Mouse (Mus musculus) hindbrain, postnatal 0 days (tissue): ENCODE measurements around the gene Fam104a. TPM values are rescaled to one million over a fixed set of nuclear protein-coding genes. Genes with fewer than 3 reads are reported as not detected.

ENCODE experiments used
- ATAC-seq: fragments of 200-750 bp; cut with Nextera tagmentation; 2 replicates; pipeline ENCODE4 v1.8.0; 2017; ENCODE audit warnings: mild to moderate bottlenecking, moderate TSS enrichment, moderate library complexity
- DNase-seq: peaks from one replicate; pipeline ENCODE4 v3.0.0-alpha.2; 2015; ENCODE audit warnings: low spot score
- H3K27ac ChIP-seq: fragments of 300-500 bp; sonication (generic); 2 replicates; pipeline ENCODE4 v1.5.1; 2014; ENCODE audit warnings: mild to moderate bottlenecking
- H3K27me3 ChIP-seq: fragments of 300-500 bp; sonication (generic); 2 replicates; pipeline ENCODE4 v1.6.1; 2014; ENCODE audit warnings: low read length, mixed read lengths; ENCODE audit not compliant: insufficient read depth
- H3K36me3 ChIP-seq: fragments of 300-500 bp; sonication (generic); 2 replicates; pipeline ENCODE4 v1.6.1; 2014; ENCODE audit warnings: low read length, mixed read lengths; ENCODE audit not compliant: insufficient read depth
- H3K4me1 ChIP-seq: fragments of 300-500 bp; sonication (generic); 2 replicates; pipeline ENCODE4 v1.6.1; 2014; ENCODE audit warnings: antibody characterized with exemption, low read length, mixed read lengths; ENCODE audit not compliant: insufficient read depth
- H3K4me2 ChIP-seq: fragments of 300-500 bp; sonication (generic); 2 replicates; pipeline ENCODE4 v1.6.1; 2014; ENCODE audit warnings: low read depth, mild to moderate bottlenecking, low read length, moderate library complexity, mixed read lengths
- H3K4me3 ChIP-seq: fragments of 300-500 bp; sonication (generic); 2 replicates; pipeline ENCODE4 v1.5.1; 2014; ENCODE audit warnings: low read length
- H3K9ac ChIP-seq: fragments of 300-500 bp; sonication (generic); replicated peaks from 2 replicates; pipeline ENCODE4 v1.6.1; 2014; ENCODE audit warnings: mild to moderate bottlenecking, low read length, moderate library complexity, mixed read lengths
- H3K9me3 ChIP-seq: fragments of 300-500 bp; sonication (generic); 2 replicates; pipeline ENCODE4 v1.6.1; 2016; ENCODE audit warnings: low read length, mixed read lengths
- CTCF ChIP-seq: IDR thresholded peaks from 2 replicates; pipeline ENCODE4 v1.5.1; 2016; ENCODE audit warnings: antibody characterized with exemption, control low read depth, low read depth
- WGBS: fragments of 180-500 bp; shearing (Covaris S2); extraction: QIAGEN DNeasy Blood & Tissue Kit; methylation state at CpG from one replicate; pipeline ENCODE4 v1.1.7; 2014; 5-methylcytosine and 5-hydroxymethylcytosine counted together
- polyA plus RNA-seq: library from polyadenylated mRNA; unstranded; fragments of >200 nt; fragmentation: Nextera tagmentation; extraction: Ambion mirVana; gene quantifications from 2 replicates; pipeline ENCODE4 v1.2.1, GENCODE M21; 2015
- total RNA-seq: library from RNA; depleted of rRNA; stranded (reverse); fragments of >200 nt; gene quantifications from 2 replicates; pipeline ENCODE4 v1.2.3, GENCODE M21; 2014

Gene Fam104a
- total and polyA plus RNA-seq, 2 experiments from 2014 or later = 29.5 to 50.6 TPM

DNA sequence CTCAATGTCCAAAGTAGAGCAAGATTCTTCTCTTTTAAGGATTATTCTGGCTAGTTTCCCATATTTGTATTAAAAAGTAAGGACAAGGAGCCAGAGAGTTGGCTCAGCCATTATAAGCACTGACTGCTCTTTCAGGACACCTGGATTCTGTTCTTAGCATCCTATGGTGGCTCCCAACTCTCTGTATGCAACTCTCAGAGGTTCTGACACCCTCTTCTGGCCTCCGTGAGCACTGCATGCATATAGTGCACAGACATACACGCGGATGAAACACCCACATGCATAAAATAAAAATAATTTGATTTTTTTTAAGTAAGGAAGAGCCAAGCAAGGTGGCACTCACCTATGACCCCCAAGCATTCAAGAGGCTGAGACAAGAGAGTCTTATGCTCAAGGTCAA is 38.8 kb downstream of the Fam104a start:
- Histone ChIP-seq H3K4me1 (peaks cover 2% of the 10 kb centered on the region; the same call in 1 of the 2 replicates), H3K4me3 (no peak overlapping the region), H3K27me3 (no peaks in the 10 kb centered on the region), H3K9me3 (no peaks in the 10 kb centered on the region), H3K4me2 (no peak overlapping the region), H3K27ac (no peak overlapping the region), H3K36me3 (no peaks in the 10 kb centered on the region), H3K9ac (no peak overlapping the region)
- ATAC-seq (no peak), DNase-seq (no peak)
- 90% methylated on average over 3 of the region's 3 CpGs for WGBS
- no peak for TF ChIP-seq CTCF

- Histone ChIP-seq H3K9me3 (no peaks in the 10 kb centered on the region), H3K4me1 (no peaks in the 10 kb centered on the region), H3K9ac (no peak overlapping the region), H3K4me3 (no peak overlapping the region), H3K36me3 (no peaks in the 10 kb centered on the region), H3K27ac (no peak overlapping the region), H3K27me3 (no peaks in the 10 kb centered on the region), H3K4me2 (no peak overlapping the region)
- DNase-seq (no peak), ATAC-seq (no peak)
- TF ChIP-seq CTCF = no peak
- WGBS = 94% methylated on average over 12 of the region's 12 CpGs
These were observed 45.3 kb downstream of the Fam104a start for GRCm38 (mm10) chr11:113638680-113639079.

- H3K9me3 ChIP-seq = no peaks in the 10 kb centered on the region
- no peak overlapping the region for H3K4me2 ChIP-seq
- no peaks in the 10 kb centered on the region for H3K27me3 ChIP-seq
- no peak for TF ChIP-seq CTCF
- ATAC-seq (peak; percentile 61; the same call in 1 of the 2 replicates), DNase-seq (peak; percentile 68)
- no peak overlapping the region for H3K4me3 ChIP-seq
- H3K36me3 ChIP-seq = no peaks in the 10 kb centered on the region
- no peak overlapping the region for H3K9ac ChIP-seq
- no peaks in the 10 kb centered on the region for H3K4me1 ChIP-seq
- 45% methylated on average over 10 of the region's 10 CpGs for WGBS
- H3K27ac ChIP-seq = no peak overlapping the region
These were observed 49.2 kb downstream of the Fam104a start for GRCm38 (mm10) chr11:113634699-113635121.

GRCm38 (mm10) chr11:113633398-113633797 is 50.6 kb downstream of the Fam104a start:
- DNase-seq (no peak), ATAC-seq (no peak)
- no peak overlapping the region for H3K4me3 ChIP-seq
- H3K27me3 ChIP-seq = no peaks in the 10 kb centered on the region
- no peaks in the 10 kb centered on the region for H3K36me3 ChIP-seq
- H3K9ac ChIP-seq = no peak overlapping the region
- WGBS = 94% methylated on average over 5 of the region's 5 CpGs
- no peak overlapping the region for H3K27ac ChIP-seq
- no peaks in the 10 kb centered on the region for H3K4me1 ChIP-seq
- no peaks in the 10 kb centered on the region for H3K9me3 ChIP-seq
- no peak for TF ChIP-seq CTCF
- H3K4me2 ChIP-seq = no peak overlapping the region

- Histone ChIP-seq H3K27ac (no peak overlapping the region), H3K4me2 (no peak overlapping the region), H3K4me3 (no peak overlapping the region), H3K9ac (no peak overlapping the region), H3K4me1 (no peaks in the 10 kb centered on the region), H3K27me3 (no peaks in the 10 kb centered on the region), H3K9me3 (no peaks in the 10 kb centered on the region), H3K36me3 (no peaks in the 10 kb centered on the region)
- WGBS = 76% methylated on average over 7 of the region's 7 CpGs
- DNase-seq = no peak
- TF ChIP-seq CTCF = no peak; the same call in 1 of the 2 replicates
- ATAC-seq = no peak
These were observed 51.7 kb downstream of the Fam104a start for GRCm38 (mm10) chr11:113632303-113632702.

DNA sequence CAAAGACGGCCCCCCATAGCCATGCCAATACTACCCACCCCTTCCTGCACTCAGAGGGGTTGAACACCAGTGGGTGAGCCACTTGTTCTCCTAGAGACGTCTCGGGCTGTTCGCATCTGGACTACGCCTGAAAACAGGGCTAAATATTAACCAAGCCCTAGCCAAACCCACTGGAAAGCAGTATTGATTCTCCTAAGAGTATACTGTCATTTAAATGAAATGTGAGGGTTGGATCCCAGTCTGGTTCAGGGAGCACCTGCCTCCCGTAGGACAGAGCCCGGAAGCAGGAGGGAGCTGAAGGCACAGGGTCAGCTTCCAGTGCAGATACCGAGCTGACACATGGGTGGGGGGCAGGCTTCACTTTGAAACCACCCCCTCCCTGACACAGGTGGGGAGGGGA is 52.1 kb downstream of the Fam104a start:
- 65% methylated on average over 8 of the region's 8 CpGs for WGBS
- TF ChIP-seq CTCF = no peak
- ATAC-seq (no peak), DNase-seq (no peak)
- Histone ChIP-seq H3K27me3 (no peaks in the 10 kb centered on the region), H3K4me3 (no peak overlapping the region), H3K9me3 (no peaks in the 10 kb centered on the region), H3K4me2 (no peak overlapping the region), H3K9ac (no peak overlapping the region), H3K4me1 (no peaks in the 10 kb centered on the region), H3K36me3 (no peaks in the 10 kb centered on the region), H3K27ac (no peak overlapping the region)

DNA sequence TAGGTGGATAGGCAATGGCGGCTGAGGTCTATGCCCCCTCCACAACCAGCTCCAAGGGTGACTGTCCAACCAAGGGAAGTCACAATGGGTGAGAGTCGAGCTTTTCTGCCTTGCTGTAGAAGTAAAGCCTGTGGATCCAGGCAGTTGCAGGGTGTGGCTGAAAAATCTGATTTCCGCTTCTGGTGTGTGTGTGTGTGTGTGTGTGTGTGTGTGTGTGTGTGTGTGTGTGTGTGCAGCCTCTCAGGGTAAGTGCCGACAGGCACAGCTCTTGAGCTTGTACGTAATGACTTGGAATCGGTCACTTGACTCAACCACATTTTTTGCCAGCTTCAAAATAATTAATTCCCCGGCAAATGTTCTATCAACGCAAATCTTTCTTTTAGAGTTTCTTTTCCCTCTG is 52.7 kb downstream of the Fam104a start:
- Histone ChIP-seq H3K27me3 (no peaks in the 10 kb centered on the region), H3K4me1 (no peaks in the 10 kb centered on the region), H3K4me2 (no peak overlapping the region), H3K9ac (no peak overlapping the region), H3K4me3 (no peak overlapping the region), H3K27ac (no peak overlapping the region), H3K36me3 (no peaks in the 10 kb centered on the region), H3K9me3 (no peaks in the 10 kb centered on the region)
- no peak for DNase-seq
- WGBS = 75% methylated on average over 8 of the region's 8 CpGs
- no peak for ATAC-seq
- no peak for TF ChIP-seq CTCF
